Mouse (Mus musculus): ENCODE data around the gene Tdp2.

- TF ChIP-seq CTCF (IDR thresholded peaks at IDR 0.05; ENCODE audit: insufficient read depth, low read depth, low read length): no peak
- TF ChIP-seq POLR2A (IDR thresholded peaks at IDR 0.05; ENCODE audit: insufficient read depth, low read depth, low read length): no peak
Measured at GRCm38 (mm10) chr13:24832131-24832810, 792 bp downstream of the Tdp2 start.
